Mouse (Mus musculus) right cerebral cortex, postnatal 36 days (tissue): ENCODE data around the gene Tmem210.
A peak's percentile ranks its signal among the peaks of the same experiment; 100 is the strongest.
"Not testable (repeated sequence)": the region's sequence is repeated elsewhere in the genome, so short reads cannot be mapped to it uniquely, and the experiment has no call there.

Experiments used
- DNase-seq, 2 experiments: peaks; one replicate each; pipeline ENCODE4 v3.0.0; 2022; ENCODE audit warnings: low spot score in 2 of 2, mixed read lengths in 1 of 2

The Tmem210 gene

DNA sequence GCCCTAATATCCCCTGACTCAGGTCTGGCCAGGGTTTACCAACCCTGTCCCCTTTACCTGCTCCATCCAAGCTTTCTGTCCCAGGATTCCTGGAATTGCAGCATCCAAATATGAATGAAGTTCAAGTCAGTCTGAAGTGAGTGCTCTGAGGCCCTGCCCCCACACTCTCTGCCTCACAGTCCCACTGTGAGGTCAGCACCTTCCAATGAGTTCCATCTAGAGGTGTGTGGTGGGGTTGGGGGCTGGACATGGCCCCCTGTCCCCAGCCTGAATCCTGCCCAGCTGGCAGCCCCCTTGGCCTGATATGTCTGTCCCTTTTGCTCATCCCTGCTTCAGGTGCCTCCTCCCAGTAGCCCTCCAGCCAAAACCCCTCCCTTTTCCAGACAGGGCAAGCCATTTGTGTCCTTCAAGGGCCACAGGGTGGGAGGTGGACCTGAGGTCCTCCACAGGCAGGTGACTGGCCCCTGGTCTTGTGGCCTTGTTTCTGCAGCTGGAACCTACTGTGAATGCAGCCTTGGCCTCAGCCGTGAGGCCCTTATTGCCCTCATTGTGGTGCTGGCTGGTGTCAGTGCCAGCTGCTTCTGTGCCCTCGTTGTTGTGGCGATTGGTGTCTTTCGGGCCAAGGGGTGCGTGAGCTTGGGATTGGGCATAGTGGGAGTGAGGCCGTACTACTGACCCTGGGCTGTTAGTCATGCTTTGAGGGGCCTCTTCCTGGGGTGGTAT lies at the start of gene Tmem210:
Gene Tmem210, plus strand, starts transcription at position 219 of the 723 bp plus-strand sequence.
- DNase-seq, result no peak

- DNase-seq, result no peak
These were observed 48.2 kb upstream of the Tmem210 start for GRCm38 (mm10) chr2:25239766-25240165.

DNA sequence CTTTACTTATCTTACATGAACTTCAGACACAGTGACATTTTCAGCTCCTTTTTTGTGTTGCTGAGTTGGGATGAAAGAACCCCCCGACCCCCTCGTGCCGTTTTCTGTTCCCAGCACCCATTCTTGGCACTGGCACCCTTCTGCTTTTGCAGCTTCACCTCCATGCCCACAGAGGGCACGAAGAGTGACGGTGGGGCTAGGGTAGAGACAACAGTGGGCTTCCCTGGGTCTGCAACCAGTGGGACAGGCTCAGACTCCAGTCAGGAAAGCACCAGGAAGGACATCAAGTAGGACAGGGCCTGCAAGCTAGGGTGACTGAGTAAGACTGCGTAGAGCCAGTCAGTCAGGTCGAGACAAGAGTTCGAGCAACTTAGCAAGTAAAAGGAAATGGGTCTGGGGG lies 47.6 kb upstream of the Tmem210 start:
- DNase-seq, result no peak

DNA sequence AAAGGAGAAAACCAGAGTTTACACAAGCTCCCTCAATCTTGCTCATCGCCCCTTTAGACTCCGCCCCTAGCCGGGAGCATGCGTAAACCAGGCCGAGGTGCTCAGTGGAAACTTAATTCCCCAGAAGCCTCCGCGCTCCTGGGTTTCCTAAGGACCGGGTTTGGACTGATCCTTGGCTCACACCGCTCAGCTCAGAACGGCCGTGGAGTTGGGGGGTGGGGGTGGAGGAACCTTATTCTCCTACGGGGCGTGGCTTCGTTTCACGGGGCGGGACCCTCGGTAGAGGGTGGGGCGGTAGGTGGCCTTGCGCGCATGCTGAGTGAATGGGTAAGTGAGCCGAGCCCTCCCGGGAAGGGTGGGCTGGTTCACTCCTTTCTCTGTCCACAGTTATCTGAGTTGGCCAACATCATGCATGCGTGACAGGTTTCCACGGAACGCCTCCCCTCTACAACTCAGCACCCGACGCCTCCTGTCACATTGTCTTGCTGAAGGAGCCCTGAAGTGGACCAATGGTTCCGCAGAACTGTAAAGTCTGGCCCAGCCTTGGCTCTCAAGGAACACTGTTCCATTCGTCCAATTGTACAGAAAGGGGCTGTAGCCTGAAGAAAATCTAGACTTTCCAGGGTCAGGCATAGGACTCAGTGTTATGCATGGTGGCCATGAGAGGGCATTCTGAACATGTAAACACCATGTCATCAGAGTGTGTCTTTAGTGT lies 47.1 kb upstream of the Tmem210 start:
- peak; percentile 61 to 73 for DNase-seq

DNA sequence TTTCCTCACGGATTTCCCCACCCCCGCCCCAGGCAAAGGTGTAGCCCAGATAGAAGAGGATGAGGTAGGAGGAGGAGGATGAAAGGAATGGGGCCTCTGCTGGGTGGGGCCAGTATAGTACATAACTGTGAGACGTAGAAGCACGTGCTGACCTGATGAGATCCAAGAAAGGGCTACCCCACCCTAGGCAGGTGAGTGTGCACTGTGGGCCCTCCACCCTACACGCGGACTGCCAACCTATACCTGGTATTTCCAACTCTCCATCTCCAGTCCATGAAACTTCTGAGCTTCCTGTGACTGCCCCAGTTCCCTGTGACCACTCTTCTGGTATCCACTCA lies 46.5 kb upstream of the Tmem210 start:
- no peak for DNase-seq

- no peak for DNase-seq
These were observed 45.8 kb upstream of the Tmem210 start, which contains the start of the genes Rnf208 and Cysrt1 for GRCm38 (mm10) chr2:25242101-25242506. Gene Rnf208 (plus strand): TSS chr2:25242255. Gene Cysrt1 (minus strand): TSS chr2:25242452.

GRCm38 (mm10) chr2:25243342-25243741 lies 44.6 kb upstream of the Tmem210 start:
- DNase-seq, result no peak

DNA sequence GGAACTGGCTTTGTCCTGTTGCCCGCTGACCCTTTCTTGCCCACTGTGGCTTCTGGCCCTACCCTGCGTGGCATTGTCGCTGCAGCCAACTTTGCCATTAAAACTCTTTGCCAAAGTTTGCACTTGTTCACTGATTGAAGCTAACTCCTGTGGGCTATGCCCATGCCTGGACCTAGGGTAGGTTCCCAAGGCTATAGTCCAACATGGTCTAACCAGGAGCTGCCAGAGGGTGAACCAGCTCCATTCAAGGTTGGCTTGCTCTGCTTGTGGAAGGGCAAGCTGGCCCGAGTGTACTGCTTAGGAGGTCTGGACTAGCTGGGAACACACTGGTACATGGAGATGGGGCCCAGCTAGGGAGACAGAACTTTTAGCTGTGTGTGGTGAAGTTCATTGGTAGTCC lies 43.8 kb upstream of the Tmem210 start:
- DNase-seq, result no peak

GRCm38 (mm10) chr2:25246183-25247072 lies 41.5 kb upstream of the Tmem210 start, which contains the start of gene AL732309.1:
Gene AL732309.1 (minus strand): TSS chr2:25246863.
- no peak for DNase-seq

DNA sequence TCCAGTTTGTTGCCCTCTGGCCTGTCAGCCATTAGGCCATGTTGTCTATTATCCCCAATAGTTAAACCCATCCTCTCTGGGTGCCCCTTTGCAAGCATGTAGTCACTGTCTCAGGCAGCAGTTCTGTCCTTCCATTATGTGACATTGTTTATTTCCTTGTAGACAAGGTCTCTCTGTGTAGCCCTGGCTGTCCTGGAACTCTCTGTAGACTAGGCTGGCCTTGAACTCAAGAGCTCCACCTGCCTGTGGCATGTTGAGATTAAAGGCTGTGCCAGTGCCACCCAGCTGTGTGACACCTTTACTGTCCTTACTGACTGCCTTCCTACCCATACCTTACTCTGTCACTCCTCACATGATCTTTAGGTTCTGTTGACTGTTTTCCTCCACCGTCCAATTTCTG lies 35.6 kb upstream of the Tmem210 start:
- DNase-seq, result no peak

DNA sequence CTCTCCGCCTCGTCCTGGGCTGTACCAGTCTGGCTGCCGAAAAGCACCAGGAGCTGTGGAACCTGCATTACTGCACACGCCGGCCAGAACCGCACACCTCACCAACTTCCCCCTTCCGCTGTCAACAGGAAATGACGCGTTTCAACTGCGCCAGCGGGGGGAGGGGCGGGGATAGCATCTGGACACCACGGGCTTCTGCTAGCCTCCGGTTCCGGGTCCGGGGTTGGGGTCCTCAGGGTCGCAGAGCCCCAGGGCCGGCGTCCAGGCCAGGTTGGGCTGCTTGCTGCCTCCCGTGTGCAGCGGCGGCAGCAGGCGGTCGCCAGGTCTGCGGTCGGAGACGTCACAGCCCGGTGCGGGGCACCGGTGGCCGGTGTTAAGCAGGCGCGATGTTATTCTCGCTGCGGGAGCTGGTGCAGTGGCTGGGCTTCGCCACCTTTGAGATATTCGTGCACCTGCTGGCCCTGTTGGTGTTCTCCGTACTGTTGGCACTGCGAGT lies 32.6 kb upstream of the Tmem210 start, which contains the start of gene Tmem203:
Gene Tmem203, plus strand, starts transcription at position 156 of the 496 bp plus-strand sequence.
- DNase-seq, result peak; percentile 75 to 77

GRCm38 (mm10) chr2:25256443-25257109 lies 31.4 kb upstream of the Tmem210 start:
- not testable (repeated sequence) for DNase-seq

DNA sequence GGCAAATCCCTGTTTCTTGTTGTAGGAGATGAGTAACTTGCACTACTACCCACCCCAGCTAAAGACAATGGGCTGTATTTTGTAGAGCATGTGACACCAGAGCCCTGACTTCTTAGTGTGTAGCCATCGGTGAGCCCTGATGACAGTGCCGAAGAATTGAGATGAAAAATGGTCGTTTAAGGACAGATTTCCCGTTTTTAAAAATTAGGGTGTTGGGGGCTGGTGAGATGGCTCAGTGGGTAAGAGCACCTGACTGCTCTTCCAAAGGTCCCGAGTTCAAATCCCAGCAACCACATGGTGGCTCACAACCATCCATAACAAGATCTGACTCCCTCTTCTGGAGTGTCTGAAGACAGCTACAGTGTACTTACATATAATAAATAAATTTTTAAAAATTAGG lies 30.7 kb upstream of the Tmem210 start:
- not testable (repeated sequence) for DNase-seq

DNA sequence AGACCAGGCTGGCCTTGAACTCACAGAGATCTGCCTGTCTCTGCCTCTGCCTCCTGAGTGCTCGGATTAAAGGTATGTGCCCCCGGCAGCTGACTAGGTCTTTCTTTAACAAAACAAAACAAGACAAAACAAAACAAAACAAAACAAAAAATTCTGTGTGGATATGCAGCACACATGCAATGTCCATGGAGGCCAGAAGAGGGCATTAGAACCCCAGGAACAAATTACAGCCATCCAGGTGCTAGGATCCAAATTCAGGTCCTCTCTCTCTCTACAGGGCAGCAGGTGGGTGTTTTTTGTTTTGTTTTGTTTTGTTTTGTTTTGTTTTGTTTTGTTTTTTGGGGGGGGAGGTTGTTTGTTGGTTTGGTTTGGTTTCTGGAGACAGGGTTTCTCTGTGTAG lies 29.1 kb upstream of the Tmem210 start:
- no peak for DNase-seq

GRCm38 (mm10) chr2:25261870-25262269 lies 26.1 kb upstream of the Tmem210 start:
- DNase-seq, result peak in 1 of 2 experiments; percentile 42

DNA sequence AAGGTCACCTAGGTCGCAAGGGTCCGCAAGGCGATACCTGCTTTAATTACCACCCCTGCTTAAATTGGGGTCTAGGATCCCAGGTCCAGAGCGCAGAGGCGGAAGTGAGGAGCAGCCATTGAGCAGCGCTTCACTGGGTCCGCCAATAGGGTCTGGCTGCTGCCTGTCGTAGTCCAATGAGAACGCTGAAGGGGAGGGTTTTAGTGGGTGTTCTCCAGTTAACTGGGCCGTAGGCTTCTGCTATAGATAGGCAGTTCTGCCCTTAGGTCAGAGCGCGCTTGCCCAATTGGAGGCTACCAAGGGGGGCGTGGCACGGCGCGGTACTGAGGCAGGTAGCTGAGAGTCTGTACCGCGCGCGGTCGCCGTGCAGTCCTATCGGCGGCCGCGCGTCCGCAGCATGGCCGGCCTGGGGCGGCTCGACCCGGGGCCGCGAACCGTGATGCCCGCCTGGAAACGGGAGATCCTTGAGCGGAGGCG lies 25.6 kb upstream of the Tmem210 start, which contains the start of gene Tprn:
Gene Tprn, plus strand, starts transcription at position 328 of the 477 bp plus-strand sequence.
- DNase-seq, result peak; percentile 94 to 97

GRCm38 (mm10) chr2:25262795-25263622 lies 24.9 kb upstream of the Tmem210 start:
- no peak for DNase-seq

GRCm38 (mm10) chr2:25263623-25264285 lies 24.2 kb upstream of the Tmem210 start:
- no peak for DNase-seq

DNA sequence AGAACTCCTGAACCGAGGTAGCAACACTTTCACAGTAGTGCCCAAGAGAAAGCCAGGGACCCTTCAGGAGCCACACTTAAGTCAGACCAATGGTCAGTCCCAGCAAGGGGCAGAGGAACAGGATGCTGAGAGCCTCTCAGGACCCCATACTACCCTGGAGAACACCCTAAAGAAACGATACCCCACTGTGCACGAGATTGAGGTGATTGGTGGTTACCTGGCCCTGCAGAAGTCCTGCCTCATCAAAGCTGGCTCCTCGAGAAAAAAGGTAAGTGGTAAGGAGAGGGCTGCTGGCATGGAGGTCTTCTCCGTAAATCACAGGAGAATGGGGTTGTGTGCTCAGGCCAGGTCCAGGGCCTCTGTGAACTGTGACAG lies 23.7 kb upstream of the Tmem210 start:
- no peak for DNase-seq

DNA sequence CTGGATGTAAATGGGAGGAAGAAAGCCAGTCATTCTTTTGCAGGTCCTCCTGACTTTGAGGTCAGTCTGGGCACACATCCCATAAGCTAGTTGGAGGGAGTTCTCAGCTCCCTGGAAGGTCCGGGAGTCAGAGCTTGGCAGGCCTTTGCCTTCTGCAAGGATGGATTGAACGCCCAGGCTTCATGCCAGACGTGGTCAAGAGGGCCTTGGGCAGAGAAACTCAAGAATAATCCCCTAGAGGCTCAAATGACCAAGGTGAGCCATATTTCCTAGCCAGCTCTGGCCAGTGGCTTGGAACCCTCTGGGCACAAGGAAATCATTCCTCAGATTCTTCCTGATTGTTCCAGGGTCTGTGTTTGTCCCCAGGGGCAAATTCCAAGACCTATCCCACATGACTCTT lies 23.1 kb upstream of the Tmem210 start:
- DNase-seq, result no peak
